Mouse (Mus musculus) kidney, embryonic 16.5 days (tissue): ENCODE data around the gene Ppp3ca. TPM values are rescaled to one million over a fixed set of nuclear protein-coding genes. Genes with fewer than 3 reads are reported as not detected.

Source experiments
- ATAC-seq: fragments of 200-750 bp; cut with Nextera tagmentation; 2 replicates; pipeline ENCODE4 v1.8.0; 2017; ENCODE audit warnings: moderate TSS enrichment; ENCODE audit not compliant: low FRiP score, low TSS enrichment
- H3K27ac ChIP-seq: fragments of 300-500 bp; sonication (generic); 2 replicates; pipeline ENCODE4 v1.5.1; 2014; ENCODE audit warnings: low read length
- H3K27me3 ChIP-seq: fragments of 300-500 bp; sonication (generic); 2 replicates; pipeline ENCODE4 v1.6.1; 2014; ENCODE audit warnings: low read length, control low read depth, mixed read lengths; ENCODE audit not compliant: insufficient read depth
- H3K36me3 ChIP-seq: fragments of 300-500 bp; sonication (generic); 2 replicates; pipeline ENCODE4 v1.6.1; 2014; ENCODE audit warnings: low read length, control low read depth, mixed read lengths; ENCODE audit not compliant: insufficient read depth
- H3K4me1 ChIP-seq: fragments of 300-500 bp; sonication (generic); 2 replicates; pipeline ENCODE4 v1.6.1; 2014; ENCODE audit warnings: low read length, control low read depth, mixed read lengths; ENCODE audit not compliant: insufficient read depth
- H3K4me2 ChIP-seq: fragments of 300-500 bp; sonication (generic); replicated peaks from 2 replicates; pipeline ENCODE4 v1.6.1; 2014; ENCODE audit warnings: low read depth, low read length
- H3K4me3 ChIP-seq: fragments of 300-500 bp; sonication (generic); 2 replicates; pipeline ENCODE4 v1.5.1; 2014; ENCODE audit warnings: mild to moderate bottlenecking, low read length
- H3K9ac ChIP-seq: fragments of 300-500 bp; sonication (generic); replicated peaks from 2 replicates; pipeline ENCODE4 v1.6.1; 2014; ENCODE audit warnings: low read length
- H3K9me3 ChIP-seq: fragments of 300-500 bp; sonication (generic); 2 replicates; pipeline ENCODE4 v1.6.1; 2016; ENCODE audit warnings: low read length, control low read depth
- WGBS: fragments of 180-500 bp; shearing (Covaris S2); extraction: QIAGEN DNeasy Blood & Tissue Kit; methylation state at CpG from one replicate; pipeline ENCODE4 v1.1.7; 2014; 5-methylcytosine and 5-hydroxymethylcytosine counted together
- polyA plus RNA-seq: library from polyadenylated mRNA; unstranded; fragments of >200 nt; fragmentation: Nextera tagmentation; extraction: Ambion mirVana; gene quantifications from 2 replicates; pipeline ENCODE4 v1.2.1, GENCODE M21; 2015

Gene Ppp3ca
- polyA plus RNA-seq, 1 experiment from 2014 or later, result 50.7 TPM

- Histone ChIP-seq H3K36me3 (no peaks in the 10 kb centered on the region), H3K4me1 (peaks cover 5% of the 10 kb centered on the region; the same call in 1 of the 2 replicates), H3K27me3 (no peaks in the 10 kb centered on the region), H3K4me3 (no peak overlapping the region), H3K27ac (peak overlapping the region; percentile 50; the same call in 1 of the 2 replicates), H3K4me2 (no peak overlapping the region), H3K9ac (no peak overlapping the region), H3K9me3 (no peaks in the 10 kb centered on the region)
- ATAC-seq, result peak; percentile 81
- 57% methylated on average over 4 of the region's 4 CpGs for WGBS
Observed at GRCm38 (mm10) chr3:136945550-136945949, 275.6 kb downstream of the Ppp3ca start.

- 81% methylated on average over 2 of the region's 2 CpGs for WGBS
- no peaks in the 10 kb centered on the region for H3K36me3 ChIP-seq
- no peak overlapping the region for H3K4me2 ChIP-seq
- no peak for ATAC-seq
- no peak overlapping the region for H3K4me3 ChIP-seq
- H3K27me3 ChIP-seq, result no peaks in the 10 kb centered on the region
- H3K9ac ChIP-seq, result no peak overlapping the region
- no peak overlapping the region for H3K27ac ChIP-seq
- peaks cover 5% of the 10 kb centered on the region; the same call in 1 of the 2 replicates for H3K4me1 ChIP-seq
- no peaks in the 10 kb centered on the region for H3K9me3 ChIP-seq
Observed at GRCm38 (mm10) chr3:136946662-136947061, 276.7 kb downstream of the Ppp3ca start.

GRCm38 (mm10) chr3:136948142-136948541 lies 278.2 kb downstream of the Ppp3ca start:
- Histone ChIP-seq H3K36me3 (no peaks in the 10 kb centered on the region), H3K4me2 (no peak overlapping the region), H3K4me3 (no peak overlapping the region), H3K27ac (no peak overlapping the region), H3K9me3 (no peaks in the 10 kb centered on the region), H3K27me3 (no peaks in the 10 kb centered on the region), H3K9ac (no peak overlapping the region), H3K4me1 (peaks cover 5% of the 10 kb centered on the region; the same call in 1 of the 2 replicates)
- WGBS, result 84% methylated on average over 4 of the region's 4 CpGs
- no peak for ATAC-seq

DNA sequence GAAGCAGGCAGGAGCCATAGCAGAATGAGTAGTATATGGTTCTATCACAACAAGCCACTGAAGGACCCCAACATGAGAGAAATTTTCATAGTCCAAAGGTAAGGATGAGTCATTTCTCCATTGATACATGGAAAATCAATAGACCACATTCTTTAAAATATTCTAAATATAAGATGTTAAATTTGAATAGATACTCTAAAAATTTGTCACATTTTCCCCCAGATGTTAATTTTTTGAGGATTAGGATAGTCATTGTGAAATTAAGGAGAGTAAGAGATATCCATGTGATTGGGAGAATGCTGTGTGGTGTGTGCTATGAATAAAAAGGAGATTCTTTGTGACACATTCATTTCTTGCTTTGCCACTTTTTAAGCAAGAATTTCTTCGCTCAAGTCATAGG lies 281.9 kb downstream of the Ppp3ca start:
- H3K27ac ChIP-seq, result no peak overlapping the region
- no peak for ATAC-seq
- no peaks in the 10 kb centered on the region for H3K9me3 ChIP-seq
- no peak overlapping the region for H3K9ac ChIP-seq
- H3K4me2 ChIP-seq, result no peak overlapping the region
- H3K27me3 ChIP-seq, result no peaks in the 10 kb centered on the region
- H3K4me1 ChIP-seq, result no peaks in the 10 kb centered on the region
- no peaks in the 10 kb centered on the region for H3K36me3 ChIP-seq
- H3K4me3 ChIP-seq, result no peak overlapping the region
- WGBS, result 94% methylated on average over 1 of the region's 1 CpGs

- no peaks in the 10 kb centered on the region for H3K36me3 ChIP-seq
- no peak overlapping the region for H3K4me3 ChIP-seq
- H3K4me1 ChIP-seq, result no peaks in the 10 kb centered on the region
- WGBS, result 87% methylated on average over 1 of the region's 1 CpGs
- H3K27me3 ChIP-seq, result no peaks in the 10 kb centered on the region
- no peak for ATAC-seq
- H3K27ac ChIP-seq, result no peak overlapping the region
- no peak overlapping the region for H3K9ac ChIP-seq
- H3K9me3 ChIP-seq, result no peaks in the 10 kb centered on the region
- H3K4me2 ChIP-seq, result no peak overlapping the region
Observed at GRCm38 (mm10) chr3:136952822-136953221, 282.9 kb downstream of the Ppp3ca start.

DNA sequence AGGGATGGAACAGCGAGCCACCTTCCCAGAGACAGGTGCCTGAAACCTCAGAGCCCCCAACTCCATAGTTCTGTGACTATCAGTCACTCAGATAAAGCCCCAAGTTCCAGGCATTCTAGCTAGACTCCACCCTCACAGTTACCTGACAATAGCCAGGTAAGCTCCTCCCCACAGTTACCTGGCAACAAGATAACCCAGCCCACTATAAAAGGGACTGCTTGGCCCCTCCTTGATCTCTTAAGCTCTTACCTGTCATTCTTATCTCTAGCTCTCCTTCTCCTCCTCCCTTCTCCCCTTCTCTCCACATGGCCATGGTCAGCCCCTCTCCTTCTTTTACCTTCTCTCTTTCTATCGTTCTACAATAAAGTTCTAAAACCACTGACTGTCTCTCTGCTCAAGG lies 285.1 kb downstream of the Ppp3ca start:
- Histone ChIP-seq H3K9me3 (no peaks in the 10 kb centered on the region), H3K4me3 (no peak overlapping the region), H3K27ac (no peak overlapping the region), H3K9ac (no peak overlapping the region), H3K4me2 (no peak overlapping the region), H3K4me1 (no peaks in the 10 kb centered on the region), H3K27me3 (no peaks in the 10 kb centered on the region), H3K36me3 (no peaks in the 10 kb centered on the region)
- 96% methylated on average over 2 of the region's 2 CpGs for WGBS
- no peak for ATAC-seq

DNA sequence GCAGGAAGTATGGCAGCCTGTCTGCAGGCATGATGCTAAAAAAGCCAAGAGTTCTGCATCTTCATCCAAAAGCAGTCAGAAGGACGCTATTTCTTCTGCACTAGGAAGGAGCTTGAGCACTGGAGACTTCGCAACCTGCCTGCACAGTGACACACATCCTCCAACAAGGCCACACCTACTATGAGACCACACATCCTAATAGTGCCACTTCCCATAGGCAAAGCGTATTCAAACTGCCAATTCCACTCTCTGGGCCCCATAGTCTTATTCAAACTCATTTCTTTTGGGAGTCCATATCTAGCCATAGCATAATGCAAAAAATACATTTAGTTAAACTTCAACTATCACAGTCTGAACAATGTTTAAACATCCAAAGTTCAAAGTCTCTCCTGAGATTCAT lies 290.4 kb downstream of the Ppp3ca start:
- Histone ChIP-seq H3K9me3 (no peaks in the 10 kb centered on the region), H3K36me3 (no peaks in the 10 kb centered on the region), H3K27me3 (no peaks in the 10 kb centered on the region), H3K27ac (no peak overlapping the region), H3K4me3 (no peak overlapping the region), H3K4me2 (no peak overlapping the region), H3K4me1 (no peaks in the 10 kb centered on the region), H3K9ac (no peak overlapping the region)
- 88% methylated on average over 3 of the region's 3 CpGs for WGBS
- no peak for ATAC-seq

DNA sequence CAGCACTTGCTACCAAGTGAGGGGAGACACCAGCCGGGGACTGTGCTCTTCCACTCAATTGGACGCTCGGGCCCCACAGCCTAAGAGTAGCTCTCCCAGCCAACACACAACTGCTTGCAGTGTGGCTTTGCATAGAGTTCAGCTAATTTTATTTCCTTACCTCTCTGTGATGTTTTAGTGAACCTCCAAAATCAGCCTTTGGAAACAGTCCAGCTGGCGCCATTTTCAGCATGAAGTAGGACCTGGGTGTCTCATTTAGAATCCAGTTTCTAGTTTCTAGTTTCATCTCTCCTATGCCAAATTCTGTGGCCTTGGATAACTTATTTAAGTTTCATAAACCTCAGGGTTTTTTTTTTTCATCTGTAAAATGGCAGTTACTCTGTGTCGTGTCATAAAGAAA lies 296.9 kb downstream of the Ppp3ca start:
- Histone ChIP-seq H3K9me3 (no peaks in the 10 kb centered on the region), H3K27me3 (no peaks in the 10 kb centered on the region), H3K4me3 (no peak overlapping the region), H3K4me1 (no peaks in the 10 kb centered on the region), H3K9ac (no peak overlapping the region), H3K4me2 (no peak overlapping the region), H3K36me3 (no peaks in the 10 kb centered on the region), H3K27ac (no peak overlapping the region)
- WGBS, result 90% methylated on average over 5 of the region's 5 CpGs
- no peak for ATAC-seq

DNA sequence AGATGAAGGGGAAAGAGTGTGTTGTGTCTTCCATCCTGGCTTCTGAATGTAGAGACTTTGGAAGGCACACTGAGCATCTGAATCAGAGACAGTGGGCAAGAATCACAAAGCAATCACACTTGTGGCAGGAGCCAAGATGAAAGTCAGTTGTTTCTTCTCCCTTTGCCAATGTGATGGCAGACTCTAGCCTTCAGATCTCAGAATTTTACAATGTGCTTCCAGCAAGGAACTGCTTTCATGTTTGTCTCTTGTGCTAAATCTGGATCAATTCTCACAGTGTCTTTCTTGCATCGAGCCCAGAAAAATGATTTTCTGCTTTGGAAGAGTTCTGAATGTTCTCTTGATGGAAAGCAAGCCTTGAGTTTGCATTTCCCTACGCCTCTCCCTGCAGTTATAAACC lies 297.6 kb downstream of the Ppp3ca start:
- Histone ChIP-seq H3K4me1 (no peaks in the 10 kb centered on the region), H3K36me3 (no peaks in the 10 kb centered on the region), H3K27me3 (no peaks in the 10 kb centered on the region), H3K27ac (no peak overlapping the region), H3K9ac (no peak overlapping the region), H3K4me3 (no peak overlapping the region), H3K4me2 (no peak overlapping the region), H3K9me3 (no peaks in the 10 kb centered on the region)
- no peak for ATAC-seq
- 84% methylated on average over 2 of the region's 2 CpGs for WGBS

- Histone ChIP-seq H3K4me3 (no peak overlapping the region), H3K36me3 (no peaks in the 10 kb centered on the region), H3K27me3 (no peaks in the 10 kb centered on the region), H3K4me2 (no peak overlapping the region), H3K4me1 (no peaks in the 10 kb centered on the region), H3K9me3 (no peaks in the 10 kb centered on the region), H3K27ac (no peak overlapping the region), H3K9ac (no peak overlapping the region)
- 61% methylated on average over 4 of the region's 4 CpGs for WGBS
- no peak for ATAC-seq
Observed at GRCm38 (mm10) chr3:136969796-136970195, 299.9 kb downstream of the Ppp3ca start.
